Mouse (Mus musculus): ENCODE results near the gene Ogdh.

GRCm38 (mm10) chr11:6322086-6322485 is 30.7 kb downstream of the Ogdh start:
- no peak for TF ChIP-seq CTCF (IDR thresholded peaks at IDR 0.05; ENCODE audit: low read depth)
- no peak for TF ChIP-seq EP300 (IDR thresholded peaks at IDR 0.05; ENCODE audit: low read depth)
